Mouse (Mus musculus) heart, embryonic 10.5 days (tissue): ENCODE measurements around the gene Lsm12. TPM values are rescaled to one million over a fixed set of nuclear protein-coding genes. Genes with fewer than 3 reads are reported as not detected.

ENCODE experiments used
- DNase-seq: peaks from one replicate; pipeline ENCODE4 v3.0.0-alpha.2; 2017; ENCODE audit warnings: low spot score
- H3K27ac ChIP-seq: fragments of 300-500 bp; sonication (generic); 2 replicates; pipeline ENCODE4 v1.5.1; 2016; ENCODE audit warnings: mild to moderate bottlenecking
- H3K27me3 ChIP-seq: fragments of 300-500 bp; sonication (generic); 2 replicates; pipeline ENCODE4 v1.6.1; 2016; ENCODE audit warnings: mild to moderate bottlenecking; ENCODE audit not compliant: poor library complexity, insufficient read depth, severe bottlenecking
- H3K36me3 ChIP-seq: fragments of 300-500 bp; sonication (generic); 2 replicates; pipeline ENCODE4 v1.6.1; 2016; ENCODE audit warnings: mild to moderate bottlenecking, moderate library complexity
- H3K4me1 ChIP-seq: fragments of 300-500 bp; sonication (generic); 2 replicates; pipeline ENCODE4 v1.6.1; 2016; ENCODE audit warnings: mild to moderate bottlenecking
- H3K4me3 ChIP-seq: fragments of 300-500 bp; sonication (generic); 2 replicates; pipeline ENCODE4 v1.5.1; 2016; ENCODE audit warnings: mild to moderate bottlenecking, moderate library complexity
- H3K9me3 ChIP-seq: fragments of 300-500 bp; sonication (generic); 2 replicates; pipeline ENCODE4 v1.6.1; 2016; ENCODE audit warnings: mild to moderate bottlenecking, moderate library complexity
- WGBS: fragments of 180-500 bp; shearing (Covaris S2); methylation state at CpG from one replicate; pipeline ENCODE4 v1.1.7; 2016; 5-methylcytosine and 5-hydroxymethylcytosine counted together
- polyA plus RNA-seq: library from polyadenylated mRNA; unstranded; fragments of >200 nt; fragmentation: Nextera tagmentation; extraction: Ambion mirVana; gene quantifications from 2 replicates; pipeline ENCODE4 v1.2.1, GENCODE M21; 2016

The Lsm12 gene
- polyA plus RNA-seq = 90.9 and 108 TPM in 2 replicates

DNA sequence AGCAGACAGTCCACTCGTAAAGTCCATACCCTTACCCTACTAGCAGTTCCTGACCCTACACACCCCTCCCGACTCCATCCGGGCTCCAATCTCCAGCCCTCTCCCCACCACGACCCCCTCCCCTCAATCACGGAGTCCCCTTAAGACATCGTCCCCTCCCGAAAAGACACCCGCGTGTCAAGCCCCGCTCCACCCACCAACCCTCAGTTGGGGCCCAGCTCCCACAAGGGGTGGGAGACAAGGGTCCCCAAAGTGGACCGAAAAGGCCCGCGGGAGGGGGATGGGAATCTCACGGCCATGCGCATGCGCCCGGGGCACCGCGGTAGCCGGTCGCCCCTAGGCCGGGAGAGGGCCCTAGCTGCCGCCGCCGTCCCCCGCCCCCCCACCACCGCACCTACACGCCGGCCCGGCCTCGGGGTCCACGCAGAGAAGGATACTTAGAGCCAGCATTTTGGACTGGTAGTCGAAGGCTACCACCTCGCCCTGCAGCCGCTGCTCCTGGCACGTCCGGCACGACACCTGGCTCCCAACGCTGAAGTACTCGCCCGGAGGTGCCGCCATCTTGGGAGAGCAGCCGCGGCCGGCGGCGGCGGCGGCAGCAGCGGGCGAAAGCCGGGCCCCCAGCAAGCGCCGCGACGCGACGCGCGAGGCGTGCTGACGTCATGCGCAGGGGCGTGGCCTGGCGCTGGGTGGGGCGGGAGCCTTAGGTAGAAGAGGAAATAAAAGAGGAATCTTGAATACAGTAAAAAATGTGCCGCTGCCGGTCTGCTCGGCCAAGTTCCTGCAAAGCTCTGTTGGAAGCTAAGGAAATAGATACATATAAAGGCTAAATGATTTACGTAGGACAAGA is at the start of gene Lsm12:
Gene Lsm12, minus strand, starts transcription at position 651 of the 850 bp plus-strand sequence.
- Histone ChIP-seq H3K36me3 (peaks cover 26% of the 10 kb centered on the region), H3K4me1 (peaks cover 21% of the 10 kb centered on the region), H3K9me3 (no peaks in the 10 kb centered on the region), H3K27me3 (no peaks in the 10 kb centered on the region), H3K4me3 (peak within 1 kb of the TSS; percentile 97), H3K27ac (peak within 1 kb of the TSS; percentile 98)
- under 1% methylated on average over 65 of the region's 70 CpGs for WGBS
- peak; percentile 94 for DNase-seq

DNA sequence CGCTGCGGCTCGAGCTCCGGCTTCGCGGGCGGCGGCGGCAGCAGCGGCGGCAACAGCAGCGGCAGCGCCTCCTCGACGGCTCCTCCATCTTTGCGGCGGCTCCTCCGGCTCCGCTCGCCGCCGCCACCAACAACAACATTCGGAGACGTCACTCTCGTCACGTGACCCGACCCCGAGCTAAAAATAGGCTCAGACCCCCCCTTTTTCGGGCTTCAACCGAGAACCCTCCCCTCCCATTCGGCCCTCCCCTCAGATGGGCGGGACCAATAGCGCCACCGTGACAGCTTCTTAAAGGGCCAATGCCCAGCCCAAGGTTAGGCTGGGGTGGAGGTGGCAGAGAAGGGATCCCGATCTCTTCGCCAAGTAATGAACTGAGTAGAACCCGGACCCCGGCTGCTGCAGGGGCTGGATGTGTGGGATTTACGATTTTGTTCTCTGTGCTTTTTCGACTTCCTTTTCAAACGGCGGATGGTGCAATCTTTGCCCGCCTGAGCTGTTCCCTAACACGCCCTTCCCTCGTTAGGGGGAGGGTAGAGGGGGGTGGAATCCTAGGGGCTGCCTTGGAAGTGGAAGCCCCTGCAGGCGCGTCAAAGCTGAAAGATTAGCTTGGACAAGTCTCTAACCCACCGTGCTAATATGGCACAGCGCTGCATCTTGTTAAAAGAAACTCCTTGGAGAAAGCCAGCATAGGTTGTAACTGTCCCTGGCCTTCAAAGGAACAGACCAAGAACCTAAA is 45.1 kb upstream of the Lsm12 start, which contains the start of gene Hdac5:
Gene Hdac5, minus strand, starts transcription at position 161 of the 736 bp plus-strand sequence.
- Histone ChIP-seq H3K4me3 (peak within 1 kb of the TSS; percentile 95), H3K36me3 (no peaks in the 10 kb centered on the region), H3K27me3 (no peaks in the 10 kb centered on the region), H3K9me3 (no peaks in the 10 kb centered on the region), H3K27ac (peak within 1 kb of the TSS; percentile 96), H3K4me1 (peaks cover 45% of the 10 kb centered on the region)
- DNase-seq = peak; percentile 98
- WGBS = under 1% methylated on average over 49 of the region's 49 CpGs

GRCm38 (mm10) chr11:102229331-102229953 is 44.3 kb upstream of the Lsm12 start:
- H3K27ac ChIP-seq = peak overlapping the region; percentile 96

GRCm38 (mm10) chr11:102228646-102229268 is 43.7 kb upstream of the Lsm12 start:
- Histone ChIP-seq H3K36me3 (no peaks in the 10 kb centered on the region), H3K4me1 (peaks cover 59% of the 10 kb centered on the region), H3K27ac (peak overlapping the region; percentile 96), H3K9me3 (no peaks in the 10 kb centered on the region), H3K27me3 (no peaks in the 10 kb centered on the region), H3K4me3 (peak overlapping the region; percentile 95)
- DNase-seq = no peak
- WGBS = 14% methylated on average over 7 of the region's 7 CpGs

More at GRCm38 (mm10) chr11:102229331-102229953, 44.3 kb upstream of the Lsm12 start:
- peak overlapping the region; percentile 95 for H3K4me3 ChIP-seq
- no peaks in the 10 kb centered on the region for H3K36me3 ChIP-seq
- H3K27me3 ChIP-seq = no peaks in the 10 kb centered on the region
- WGBS = under 1% methylated on average over 40 of the region's 47 CpGs
- peaks cover 52% of the 10 kb centered on the region for H3K4me1 ChIP-seq
- H3K9me3 ChIP-seq = no peaks in the 10 kb centered on the region
- DNase-seq = no peak

DNA sequence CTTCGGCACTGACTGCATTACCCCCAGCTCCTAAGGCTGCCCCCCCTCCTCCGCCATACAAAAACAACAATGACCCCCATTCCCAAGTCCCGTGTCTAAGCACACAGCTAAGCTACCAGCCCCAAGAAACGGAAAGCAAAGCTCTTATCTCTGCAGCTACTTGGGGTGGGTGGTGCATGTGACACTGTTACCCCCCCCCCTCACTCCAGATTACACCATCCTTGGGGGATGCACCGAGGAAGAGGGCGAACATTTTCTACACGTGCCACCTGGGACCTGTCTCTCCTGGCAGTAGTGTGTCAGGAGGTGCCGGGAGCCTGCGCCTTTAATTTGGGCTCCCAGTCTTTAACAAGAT is 43.1 kb upstream of the Lsm12 start:
- Histone ChIP-seq H3K27ac (peak overlapping the region; percentile 96), H3K27me3 (no peaks in the 10 kb centered on the region)

DNA sequence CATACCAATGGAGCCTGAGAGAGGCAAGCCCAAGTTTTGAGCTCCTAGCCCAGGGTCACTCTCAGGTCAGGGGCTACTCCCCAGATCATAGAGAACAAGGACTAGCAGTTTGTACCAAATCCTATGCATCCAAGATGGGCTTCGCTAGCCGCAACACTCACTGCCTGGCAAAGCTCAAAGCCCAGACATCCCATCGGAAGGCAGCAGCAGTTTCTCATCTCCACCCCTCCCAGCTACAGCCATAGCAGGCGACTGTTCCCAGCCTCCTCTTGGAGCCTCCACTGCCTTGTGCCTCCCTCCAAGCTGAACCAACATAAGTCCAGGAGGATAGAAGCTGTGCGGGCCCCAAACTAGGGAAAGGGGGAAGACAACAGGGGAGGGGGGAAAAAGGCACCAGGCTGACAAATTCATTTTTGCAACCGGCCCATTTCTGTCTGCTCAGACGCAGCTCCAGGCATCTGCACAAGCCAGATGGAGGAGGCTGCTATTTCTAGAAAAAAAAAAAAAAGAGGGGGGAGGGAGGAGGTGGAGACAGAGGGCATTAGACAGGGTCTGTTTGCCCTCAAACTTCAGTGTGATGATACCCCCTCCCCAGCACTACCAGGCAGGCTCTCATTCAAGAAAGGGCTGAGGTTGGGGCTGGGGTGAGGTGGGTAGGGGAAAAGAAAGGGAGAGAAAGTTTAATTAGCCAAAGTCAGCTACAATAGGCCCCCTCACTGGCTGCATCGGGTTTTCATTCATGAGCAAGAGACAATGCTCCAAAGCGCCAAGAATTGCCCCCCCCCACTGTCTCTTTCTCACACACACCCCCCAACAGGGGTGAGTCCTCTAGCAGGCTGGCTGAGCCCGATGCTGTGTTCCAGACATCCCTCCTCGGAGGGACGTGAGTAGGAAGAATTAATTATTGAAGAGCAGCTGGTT is 42.4 kb upstream of the Lsm12 start:
- 20% methylated on average over 12 of the region's 12 CpGs for WGBS
- H3K36me3 ChIP-seq = no peaks in the 10 kb centered on the region
- H3K27me3 ChIP-seq = no peaks in the 10 kb centered on the region
- H3K4me1 ChIP-seq = peaks cover 71% of the 10 kb centered on the region
- H3K9me3 ChIP-seq = no peaks in the 10 kb centered on the region
- peak overlapping the region; percentile 95 for H3K4me3 ChIP-seq
- no peak for DNase-seq
- H3K27ac ChIP-seq = peak overlapping the region; percentile 96

More for the DNA sequence above, 43.1 kb upstream of the Lsm12 start:
- H3K9me3 ChIP-seq = no peaks in the 10 kb centered on the region
- no peaks in the 10 kb centered on the region for H3K36me3 ChIP-seq
- peaks cover 65% of the 10 kb centered on the region for H3K4me1 ChIP-seq
- H3K4me3 ChIP-seq = peak overlapping the region; percentile 95
- DNase-seq = no peak
- WGBS = 15% methylated on average over 9 of the region's 9 CpGs

- Histone ChIP-seq H3K27ac (peak overlapping the region; percentile 68), H3K4me3 (0 out of 2 replicates have a peak overlapping the region, but pooled peaks have one; percentile 3), H3K9me3 (no peaks in the 10 kb centered on the region), H3K4me1 (peaks cover 83% of the 10 kb centered on the region), H3K36me3 (peaks cover 8% of the 10 kb centered on the region), H3K27me3 (no peaks in the 10 kb centered on the region)
- WGBS = 69% methylated on average over 12 of the region's 12 CpGs
- no peak for DNase-seq
Measured at GRCm38 (mm10) chr11:102226067-102226978, 41.2 kb upstream of the Lsm12 start.

GRCm38 (mm10) chr11:102225221-102225620 is 40.1 kb upstream of the Lsm12 start:
- WGBS = 56% methylated on average over 5 of the region's 5 CpGs
- Histone ChIP-seq H3K27me3 (no peaks in the 10 kb centered on the region), H3K27ac (peak overlapping the region; percentile 53; the same call in 1 of the 2 replicates), H3K36me3 (peaks cover 11% of the 10 kb centered on the region), H3K4me1 (peaks cover 94% of the 10 kb centered on the region), H3K9me3 (no peaks in the 10 kb centered on the region), H3K4me3 (peak overlapping the region; percentile 53)
- DNase-seq = no peak

DNA sequence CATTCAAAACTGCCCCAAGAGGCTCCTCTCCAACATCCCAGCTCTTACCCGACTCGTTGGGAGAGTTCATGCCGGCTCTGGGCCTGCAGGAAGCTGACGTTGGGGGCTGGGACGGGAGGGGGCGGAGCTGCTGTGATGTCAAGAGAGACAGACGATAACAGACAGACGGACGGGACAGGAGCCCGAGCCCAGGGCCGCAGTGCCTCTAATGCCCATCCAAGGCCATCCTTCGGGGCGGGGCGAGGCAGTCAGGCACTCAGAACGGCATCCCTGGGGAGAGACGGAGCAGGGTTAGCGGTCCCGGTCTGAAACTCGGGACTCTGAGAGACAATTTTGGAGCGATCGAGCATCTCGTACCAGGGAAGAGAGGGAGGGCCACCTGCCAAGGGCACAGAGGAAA is 39.6 kb upstream of the Lsm12 start:
- Histone ChIP-seq H3K4me1 (peaks cover 100% of the 10 kb centered on the region), H3K4me3 (peak overlapping the region; percentile 53), H3K27me3 (no peaks in the 10 kb centered on the region), H3K27ac (peak overlapping the region; percentile 53; the same call in 1 of the 2 replicates), H3K9me3 (no peaks in the 10 kb centered on the region), H3K36me3 (peaks cover 11% of the 10 kb centered on the region)
- DNase-seq = no peak
- 5% methylated on average over 22 of the region's 22 CpGs for WGBS

- H3K4me3 ChIP-seq = no peak overlapping the region
- no peak for DNase-seq
- peaks cover 100% of the 10 kb centered on the region for H3K4me1 ChIP-seq
- H3K27ac ChIP-seq = no peak overlapping the region; the same call in 1 of the 2 replicates
- no peaks in the 10 kb centered on the region for H3K9me3 ChIP-seq
- H3K36me3 ChIP-seq = peaks cover 11% of the 10 kb centered on the region
- H3K27me3 ChIP-seq = no peaks in the 10 kb centered on the region
- 28% methylated on average over 6 of the region's 6 CpGs for WGBS
Measured at GRCm38 (mm10) chr11:102223166-102223565, 38.1 kb upstream of the Lsm12 start.

DNA sequence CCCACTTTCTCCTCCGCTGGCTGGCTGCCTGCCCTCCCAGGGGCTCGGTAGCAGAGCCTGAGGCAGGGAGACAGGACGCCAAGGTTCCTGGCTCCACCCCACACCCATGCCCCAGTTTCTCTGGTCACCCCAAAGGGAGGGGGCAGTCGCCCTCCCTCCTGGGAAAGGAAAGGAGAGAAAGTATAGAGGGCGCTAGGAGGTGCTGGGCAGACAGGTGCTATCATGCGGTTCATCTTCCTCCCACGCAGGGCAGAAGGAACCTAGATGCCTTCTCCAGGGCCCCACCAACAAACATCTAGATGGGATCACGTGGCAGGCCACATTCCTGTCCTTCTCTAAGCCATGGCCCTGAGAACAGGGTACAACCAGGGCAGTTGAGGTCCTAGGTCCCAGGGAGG is 36.9 kb upstream of the Lsm12 start:
- peak overlapping the region; percentile 69; the same call in 1 of the 2 replicates for H3K27ac ChIP-seq
- WGBS = 67% methylated on average over 8 of the region's 8 CpGs
- no peaks in the 10 kb centered on the region for H3K27me3 ChIP-seq
- DNase-seq = no peak
- peaks cover 11% of the 10 kb centered on the region for H3K36me3 ChIP-seq
- H3K4me3 ChIP-seq = no peak overlapping the region
- H3K4me1 ChIP-seq = peaks cover 100% of the 10 kb centered on the region
- H3K9me3 ChIP-seq = no peaks in the 10 kb centered on the region
